Mouse (Mus musculus) lung, embryonic 16.5 days (tissue): Measurements from ENCODE around the gene Ncl. TPM values are rescaled to one million over a fixed set of nuclear protein-coding genes. Genes with fewer than 3 reads are reported as not detected.
A peak's percentile ranks its signal among the peaks of the same experiment; 100 is the strongest.

ENCODE experiments used
- ATAC-seq: fragments of 200-750 bp; cut with Nextera tagmentation; 2 replicates; pipeline ENCODE4 v1.8.0; 2017; ENCODE audit warnings: low read depth, mild to moderate bottlenecking, moderate library complexity
- H3K27ac ChIP-seq: fragments of 300-500 bp; sonication (generic); 2 replicates; pipeline ENCODE4 v1.5.1; 2014; ENCODE audit warnings: mild to moderate bottlenecking, control low read depth, low read length
- H3K27me3 ChIP-seq: fragments of 300-500 bp; sonication (generic); 2 replicates; pipeline ENCODE4 v1.6.1; 2014; ENCODE audit warnings: low read depth, low read length, mixed read lengths; ENCODE audit not compliant: control insufficient read depth, insufficient read depth
- H3K36me3 ChIP-seq: fragments of 300-500 bp; sonication (generic); 2 replicates; pipeline ENCODE4 v1.6.1; 2014; ENCODE audit warnings: low read length; ENCODE audit not compliant: control insufficient read depth, insufficient read depth
- H3K4me1 ChIP-seq: fragments of 300-500 bp; sonication (generic); replicated peaks from 2 replicates; pipeline ENCODE4 v1.6.1; 2014; ENCODE audit warnings: low read length, mixed read lengths; ENCODE audit not compliant: control insufficient read depth, insufficient read depth
- H3K4me2 ChIP-seq: fragments of 300-500 bp; sonication (generic); 2 replicates; pipeline ENCODE4 v1.6.1; 2014; ENCODE audit warnings: low read depth, low read length, control low read depth
- H3K4me3 ChIP-seq: fragments of 300-500 bp; sonication (generic); 2 replicates; pipeline ENCODE4 v1.5.1; 2014; ENCODE audit warnings: mild to moderate bottlenecking, low read length, control low read depth
- H3K9ac ChIP-seq: fragments of 300-500 bp; sonication (generic); 2 replicates; pipeline ENCODE4 v1.6.1; 2014; ENCODE audit warnings: low read length, control low read depth
- H3K9me3 ChIP-seq: fragments of 300-500 bp; sonication (generic); 2 replicates; pipeline ENCODE4 v1.6.1; 2016; ENCODE audit warnings: low read length; ENCODE audit not compliant: control insufficient read depth
- WGBS: fragments of 180-500 bp; shearing (Covaris S2); extraction: QIAGEN DNeasy Blood & Tissue Kit; methylation state at CpG from one replicate; pipeline ENCODE4 v1.1.7; 2014; 5-methylcytosine and 5-hydroxymethylcytosine counted together
- polyA plus RNA-seq: library from polyadenylated mRNA; unstranded; fragments of >200 nt; fragmentation: Nextera tagmentation; extraction: Ambion mirVana; gene quantifications from 2 replicates; pipeline ENCODE4 v1.2.1, GENCODE M21; 2015

Gene Ncl
- polyA plus RNA-seq: 315 and 344 TPM in 2 replicates

DNA sequence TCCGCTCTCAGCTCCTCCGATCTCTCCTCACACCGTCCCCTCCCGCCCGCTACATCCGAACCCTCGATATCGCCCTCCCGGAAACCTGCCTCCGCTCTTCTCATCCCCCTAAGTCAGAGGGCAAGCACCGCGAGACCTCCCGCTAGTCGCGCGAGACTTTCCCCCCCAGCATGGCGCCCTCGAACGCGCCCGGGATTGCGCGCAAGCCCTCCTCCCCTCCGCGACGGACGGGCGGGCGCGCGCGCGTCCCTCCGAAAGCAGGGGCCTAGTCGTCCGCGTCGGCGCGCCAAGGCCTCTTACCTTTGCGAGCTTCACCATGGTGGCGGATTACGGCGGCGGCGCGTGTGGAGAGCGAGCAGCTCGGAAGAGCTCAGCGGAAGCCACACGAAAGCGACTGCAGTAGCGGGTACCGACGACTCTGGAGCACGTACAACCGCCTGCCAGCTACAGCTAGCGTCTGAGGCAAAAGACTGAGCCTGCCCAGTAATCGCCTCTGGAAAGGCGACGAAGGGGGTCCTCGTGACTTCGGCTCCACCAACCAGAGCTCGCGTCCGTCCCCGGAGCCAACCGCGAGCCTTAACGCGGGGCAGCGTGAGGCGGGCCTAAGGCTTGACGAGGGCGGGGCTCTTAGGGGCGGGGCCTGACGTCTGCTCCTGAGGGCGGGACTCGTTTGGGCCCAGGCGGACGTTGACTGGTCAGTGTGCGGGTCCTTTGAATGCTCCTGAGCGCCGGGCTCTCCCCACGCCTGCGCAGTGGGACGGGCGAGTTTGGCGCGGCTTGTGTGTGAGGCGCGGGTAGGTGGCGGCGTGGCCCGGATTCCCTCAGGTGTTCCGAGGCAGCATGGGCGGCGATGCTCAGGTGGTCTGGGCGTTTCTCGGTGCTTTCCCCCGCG is at the start of gene Ncl:
Gene Ncl, minus strand, starts transcription at position 495 of the 892 bp plus-strand sequence.
- H3K27me3 ChIP-seq: no peaks in the 10 kb centered on the region
- peaks cover 24% of the 10 kb centered on the region for H3K36me3 ChIP-seq
- WGBS: under 1% methylated on average over 93 of the region's 102 CpGs
- H3K27ac ChIP-seq: peak within 1 kb of the TSS; percentile 100
- peak within 1 kb of the TSS; percentile 98 for H3K9ac ChIP-seq
- H3K4me3 ChIP-seq: peak within 1 kb of the TSS; percentile 94
- peak within 1 kb of the TSS; percentile 82 for H3K4me2 ChIP-seq
- no peaks in the 10 kb centered on the region for H3K9me3 ChIP-seq
- H3K4me1 ChIP-seq: peaks cover 18% of the 10 kb centered on the region
- ATAC-seq: peak; percentile 98

DNA sequence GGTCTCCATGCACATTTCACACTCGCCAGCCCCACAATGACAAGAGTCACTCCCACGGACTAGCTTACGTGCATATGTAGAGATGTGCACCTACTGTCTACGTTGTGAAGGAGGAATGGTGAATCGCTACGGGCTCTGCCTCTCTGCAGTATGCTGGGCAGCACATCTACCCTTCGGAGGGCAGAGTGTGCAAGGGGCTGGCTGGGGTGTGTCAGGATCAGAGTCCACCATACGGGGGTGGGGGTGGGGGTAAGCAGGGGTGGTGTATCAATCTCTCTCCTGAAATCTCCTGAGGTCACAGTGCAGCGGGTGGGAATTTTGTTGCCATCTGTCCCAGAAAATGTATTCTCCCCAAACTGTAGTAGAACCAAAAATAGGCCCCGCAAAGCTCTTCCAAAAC is 49.3 kb upstream of the Ncl start:
- no peaks in the 10 kb centered on the region for H3K27me3 ChIP-seq
- WGBS: 87% methylated on average over 10 of the region's 10 CpGs
- no peak for ATAC-seq

DNA sequence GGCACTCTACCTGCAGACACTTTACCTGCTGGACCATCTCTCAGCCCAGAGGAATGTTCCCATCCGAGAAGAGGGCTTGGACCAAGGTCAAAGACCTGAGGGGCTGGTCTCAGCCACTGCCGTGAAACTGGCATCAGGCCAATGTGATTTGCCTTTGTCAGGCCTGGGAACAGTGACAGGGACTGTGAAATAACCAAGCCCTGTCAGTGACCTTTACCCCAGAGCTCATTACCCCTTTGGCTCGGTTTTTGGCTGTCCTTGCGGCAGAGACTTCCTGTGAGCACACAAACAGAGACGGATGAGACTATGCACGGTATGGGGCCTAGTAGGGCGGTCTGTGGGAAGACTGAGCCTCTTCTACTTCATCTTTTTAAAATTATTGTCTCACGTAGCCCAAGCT is 47.7 kb upstream of the Ncl start:
- ATAC-seq: 0 out of 2 replicates have a peak, but pooled peaks have one; percentile 52
- 38% methylated on average over 8 of the region's 8 CpGs for WGBS

More for the DNA sequence above, 49.3 kb upstream of the Ncl start:
- Histone ChIP-seq H3K9me3 (peaks cover 3% of the 10 kb centered on the region; the same call in 1 of the 2 replicates), H3K4me3 (no peak overlapping the region), H3K36me3 (no peaks in the 10 kb centered on the region), H3K27ac (no peak overlapping the region), H3K4me2 (no peak overlapping the region), H3K4me1 (peaks cover 6% of the 10 kb centered on the region; the same call in 1 of the 2 replicates), H3K9ac (no peak overlapping the region)

DNA sequence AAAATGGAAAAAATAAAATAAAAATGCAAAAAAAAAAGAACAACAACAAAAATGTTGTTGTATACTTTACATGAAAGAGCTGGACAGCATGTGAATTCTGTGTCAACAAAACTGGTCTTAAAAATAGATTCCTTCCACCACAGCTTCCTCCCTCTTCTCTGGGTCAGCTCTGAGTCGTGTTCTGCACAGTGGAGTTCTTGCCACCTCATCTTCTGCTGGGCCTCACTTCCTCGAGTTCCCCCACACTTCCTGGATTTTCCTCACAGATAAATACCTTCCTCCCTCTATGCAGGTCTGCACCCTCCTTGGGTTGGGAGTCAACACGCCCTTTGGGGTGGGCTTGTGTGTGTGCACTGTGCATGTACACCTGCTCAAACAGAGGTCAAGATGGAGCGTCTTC is 47.1 kb upstream of the Ncl start:
- no peaks in the 10 kb centered on the region for H3K36me3 ChIP-seq
- peaks cover 6% of the 10 kb centered on the region; the same call in 1 of the 2 replicates for H3K4me1 ChIP-seq
- H3K9ac ChIP-seq: no peak overlapping the region
- no peaks in the 10 kb centered on the region for H3K27me3 ChIP-seq
- WGBS: 51% methylated on average over 4 of the region's 4 CpGs
- peaks cover 3% of the 10 kb centered on the region; the same call in 1 of the 2 replicates for H3K9me3 ChIP-seq
- H3K4me3 ChIP-seq: no peak overlapping the region
- H3K4me2 ChIP-seq: no peak overlapping the region
- no peak overlapping the region; the same call in 1 of the 2 replicates for H3K27ac ChIP-seq
- ATAC-seq: peak; percentile 47

More for the DNA sequence above, 47.7 kb upstream of the Ncl start:
- Histone ChIP-seq H3K4me2 (no peak overlapping the region), H3K27me3 (no peaks in the 10 kb centered on the region), H3K36me3 (no peaks in the 10 kb centered on the region), H3K27ac (no peak overlapping the region; the same call in 1 of the 2 replicates), H3K9ac (no peak overlapping the region), H3K4me3 (no peak overlapping the region), H3K4me1 (peaks cover 6% of the 10 kb centered on the region; the same call in 1 of the 2 replicates), H3K9me3 (peaks cover 3% of the 10 kb centered on the region; the same call in 1 of the 2 replicates)

DNA sequence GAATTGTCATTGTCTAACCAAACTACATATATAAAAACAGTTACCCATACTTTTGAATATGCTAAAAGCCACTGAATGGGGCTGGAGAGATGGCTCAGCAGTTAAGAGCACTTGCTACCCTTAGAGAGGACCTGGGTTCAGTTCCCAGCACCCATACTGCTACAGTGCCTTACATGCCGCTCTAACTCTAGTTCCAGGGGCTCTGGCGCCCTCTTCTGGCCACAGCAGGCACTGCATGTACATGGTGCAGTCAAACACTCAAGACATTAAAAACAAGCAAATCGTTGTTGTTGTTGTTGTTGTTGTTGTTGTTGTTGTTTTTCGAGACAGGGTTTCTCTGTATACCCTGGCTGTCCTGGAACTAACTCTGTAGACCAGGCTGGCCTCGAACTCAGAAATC is 45.6 kb upstream of the Ncl start:
- WGBS: 52% methylated on average over 5 of the region's 5 CpGs

DNA sequence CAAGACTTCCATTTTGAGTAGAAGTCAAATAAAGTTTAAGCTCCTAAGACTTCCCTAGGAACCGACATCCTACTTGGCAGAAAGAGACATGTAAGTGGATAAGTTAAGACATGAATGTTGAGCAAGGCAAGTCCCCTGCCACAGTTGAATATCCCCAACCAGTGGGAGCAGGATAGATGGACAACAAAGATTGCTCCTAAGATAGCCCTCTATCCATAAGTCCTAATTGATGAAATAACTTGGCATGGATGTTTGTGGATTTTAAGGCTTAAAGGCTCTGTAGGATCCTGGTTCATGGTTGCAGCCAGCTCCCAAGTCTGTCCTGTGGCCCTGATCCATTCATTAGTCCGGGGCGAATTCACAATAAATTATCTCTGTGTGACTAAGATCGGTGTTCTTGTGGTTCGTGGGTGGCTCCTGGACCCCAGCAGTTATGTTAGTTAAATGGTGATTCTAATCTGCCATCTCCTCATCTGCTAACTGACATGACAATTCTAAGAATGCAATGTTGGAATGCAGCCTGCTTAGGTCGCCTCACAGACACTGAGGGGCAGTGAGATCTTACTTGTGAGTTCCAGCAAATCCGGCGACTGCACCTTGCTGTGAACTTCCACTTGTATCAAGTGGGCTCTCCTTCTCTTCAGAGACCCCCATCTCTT is 41.0 kb upstream of the Ncl start:
- Histone ChIP-seq H3K36me3 (no peaks in the 10 kb centered on the region), H3K9ac (no peak overlapping the region), H3K4me1 (peaks cover 11% of the 10 kb centered on the region; the same call in 1 of the 2 replicates), H3K27ac (no peak overlapping the region), H3K27me3 (no peaks in the 10 kb centered on the region), H3K4me2 (no peak overlapping the region), H3K4me3 (no peak overlapping the region), H3K9me3 (peaks cover 3% of the 10 kb centered on the region; the same call in 1 of the 2 replicates)
- ATAC-seq: no peak
- 36% methylated on average over 8 of the region's 8 CpGs for WGBS

More for the DNA sequence above, 45.6 kb upstream of the Ncl start:
- Histone ChIP-seq H3K4me2 (no peak overlapping the region), H3K27ac (no peak overlapping the region), H3K36me3 (no peaks in the 10 kb centered on the region), H3K27me3 (no peaks in the 10 kb centered on the region), H3K9ac (no peak overlapping the region), H3K4me3 (no peak overlapping the region), H3K9me3 (peaks cover 3% of the 10 kb centered on the region; the same call in 1 of the 2 replicates), H3K4me1 (peaks cover 10% of the 10 kb centered on the region; the same call in 1 of the 2 replicates)
- no peak for ATAC-seq

DNA sequence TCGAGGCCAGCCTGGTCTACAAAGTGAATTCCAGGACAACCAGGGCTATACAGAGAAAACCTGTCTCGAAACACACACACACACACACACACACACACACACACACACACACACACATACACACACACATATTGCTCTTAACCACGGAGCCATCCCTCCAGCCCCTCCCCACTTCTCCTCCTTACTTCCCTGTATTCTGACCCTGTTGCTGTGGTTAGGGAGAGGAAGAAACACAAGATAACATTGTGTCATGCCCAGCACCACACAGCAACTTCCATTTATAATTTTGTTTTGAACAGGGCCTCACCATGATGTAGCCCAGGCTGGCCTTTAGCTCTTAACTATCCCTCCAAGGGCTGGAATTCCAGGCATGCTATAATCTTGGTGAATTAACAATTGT is 40.1 kb upstream of the Ncl start:
- no peaks in the 10 kb centered on the region for H3K9me3 ChIP-seq
- H3K9ac ChIP-seq: no peak overlapping the region
- ATAC-seq: no peak
- H3K4me3 ChIP-seq: no peak overlapping the region
- H3K4me2 ChIP-seq: no peak overlapping the region
- no peak overlapping the region for H3K27ac ChIP-seq
- no peaks in the 10 kb centered on the region for H3K36me3 ChIP-seq
- WGBS: 82% methylated on average over 3 of the region's 3 CpGs
- H3K4me1 ChIP-seq: peaks cover 11% of the 10 kb centered on the region; the same call in 1 of the 2 replicates
- H3K27me3 ChIP-seq: no peaks in the 10 kb centered on the region

DNA sequence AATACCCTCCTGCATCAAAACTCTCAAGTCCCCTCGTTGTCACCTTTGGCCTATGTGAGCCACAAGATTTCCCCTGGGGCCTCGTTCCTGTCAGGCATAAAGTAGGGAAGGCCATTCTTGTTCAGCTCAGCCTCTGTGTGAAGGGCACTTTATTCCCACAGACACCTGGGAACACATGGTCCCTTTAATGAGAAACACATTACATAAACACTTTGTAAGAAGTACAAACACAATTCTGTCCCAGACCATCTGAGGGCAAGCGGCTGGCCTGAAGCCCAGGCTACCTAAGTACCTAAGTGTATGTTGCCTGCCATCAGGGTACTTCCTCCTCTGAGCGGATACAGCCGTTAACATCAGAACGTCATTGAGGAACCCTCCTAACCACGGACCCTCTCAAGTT is 39.0 kb upstream of the Ncl start:
- peak; percentile 27; the same call in 1 of the 2 replicates for ATAC-seq
- WGBS: 27% methylated on average over 7 of the region's 7 CpGs

DNA sequence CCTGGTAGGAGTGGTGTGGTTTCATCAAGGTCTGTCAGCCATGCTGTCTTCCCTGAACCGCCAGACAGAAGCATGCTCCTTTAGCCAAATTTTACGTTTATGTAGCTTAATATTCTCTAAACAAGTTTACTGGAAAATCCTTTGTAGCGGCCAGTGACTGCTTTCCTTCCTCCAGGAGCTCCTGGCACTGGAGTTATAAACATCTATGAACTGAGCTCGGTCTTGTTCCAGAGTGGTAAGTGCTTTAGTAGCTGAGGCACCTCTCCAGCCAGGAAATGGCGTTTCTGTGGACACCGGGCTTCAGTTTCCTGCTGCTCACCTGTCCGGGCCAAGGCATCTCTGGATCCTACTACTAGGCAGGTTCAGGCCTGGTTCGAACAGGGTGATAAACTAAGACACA is 38.4 kb upstream of the Ncl start:
- Histone ChIP-seq H3K4me2 (no peak overlapping the region), H3K4me1 (peaks cover 11% of the 10 kb centered on the region; the same call in 1 of the 2 replicates), H3K4me3 (no peak overlapping the region), H3K9ac (no peak overlapping the region), H3K36me3 (no peaks in the 10 kb centered on the region), H3K27ac (peak overlapping the region; percentile 61), H3K27me3 (no peaks in the 10 kb centered on the region), H3K9me3 (no peaks in the 10 kb centered on the region)
- 50% methylated on average over 8 of the region's 8 CpGs for WGBS
- ATAC-seq: peak; percentile 37; the same call in 1 of the 2 replicates

More for the DNA sequence above, 39.0 kb upstream of the Ncl start:
- Histone ChIP-seq H3K4me2 (no peak overlapping the region), H3K9ac (no peak overlapping the region), H3K9me3 (no peaks in the 10 kb centered on the region), H3K36me3 (no peaks in the 10 kb centered on the region), H3K27ac (peak overlapping the region; percentile 61), H3K4me3 (no peak overlapping the region), H3K27me3 (no peaks in the 10 kb centered on the region), H3K4me1 (peaks cover 11% of the 10 kb centered on the region; the same call in 1 of the 2 replicates)
